Mouse (Mus musculus): ENCODE results near the gene Sec61b. TPM values are rescaled to one million over a fixed set of nuclear protein-coding genes. Genes with fewer than 3 reads are reported as not detected.

Gene Sec61b
- polyA plus RNA-seq, 1 experiment = 163 TPM

GRCm38 (mm10) chr4:47504841-47505517 is 30.5 kb downstream of the Sec61b start:
- H3K9ac ChIP-seq (ENCODE audit: low read depth, poor library complexity, severe bottlenecking) = no peak overlapping the region

DNA sequence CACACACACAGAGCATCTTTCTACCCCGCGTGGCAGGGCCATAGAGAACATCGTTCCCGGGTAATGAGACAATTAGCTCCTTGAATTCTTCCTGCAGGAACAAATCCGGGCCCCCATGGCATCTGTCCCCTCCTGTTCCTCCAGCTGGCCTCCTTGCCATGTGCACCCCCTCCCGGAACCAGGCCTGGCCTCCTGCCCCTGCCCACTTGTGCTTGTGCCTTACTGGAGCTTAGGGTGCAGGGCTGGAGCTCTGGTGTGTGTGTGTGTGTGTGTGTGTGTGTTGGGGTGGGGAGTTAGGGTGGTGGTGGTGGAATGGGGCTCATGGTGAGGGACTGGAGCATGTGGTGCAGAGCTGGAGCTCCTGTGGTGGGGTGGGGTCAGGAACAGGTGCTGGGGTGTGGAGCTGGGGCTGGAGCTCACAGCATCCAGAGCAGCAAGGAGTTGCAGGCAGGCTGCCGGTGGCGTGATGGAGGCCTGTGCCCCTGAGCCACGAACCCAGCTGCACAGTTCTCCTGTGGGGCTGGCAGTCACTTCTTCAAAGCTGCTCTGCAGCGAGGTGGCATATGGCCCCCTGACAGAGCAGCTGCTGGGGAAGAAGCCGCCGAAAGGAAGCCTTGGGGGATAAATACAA is 44.2 kb downstream of the Sec61b start:
- no peak overlapping the region for H3K9ac ChIP-seq (ENCODE audit: low read depth, poor library complexity, severe bottlenecking)
- H3K4me1 ChIP-seq (ENCODE audit: control insufficient read depth, insufficient read depth, low read length) = no peaks in the 10 kb centered on the region
- H3K4me3 ChIP-seq (ENCODE audit: low read depth, low read length) = no peak overlapping the region
- no peaks in the 10 kb centered on the region for H3K36me3 ChIP-seq (ENCODE audit: control insufficient read depth, insufficient read depth, low read length, poor library complexity, severe bottlenecking)
- TF ChIP-seq EP300 (IDR thresholded peaks at IDR 0.05; ENCODE audit: insufficient read depth, low read depth, low read length) (no peak), CTCF (IDR thresholded peaks at IDR 0.05; ENCODE audit: low read depth, low read length) (no peak), POLR2A (IDR thresholded peaks at IDR 0.05; ENCODE audit: insufficient read depth, low read length) (no peak)
- H3K9me3 ChIP-seq (replicated peaks; ENCODE audit: control insufficient read depth, insufficient read depth, low read length, poor library complexity, severe bottlenecking) = no peaks in the 10 kb centered on the region
- H3K27me3 ChIP-seq (ENCODE audit: control insufficient read depth, insufficient read depth, low read length, poor library complexity, severe bottlenecking) = no peaks in the 10 kb centered on the region
- no peak overlapping the region for H3K27ac ChIP-seq (ENCODE audit: insufficient read depth, low read length)

More at GRCm38 (mm10) chr4:47504841-47505517, 30.5 kb downstream of the Sec61b start:
- no peaks in the 10 kb centered on the region for H3K4me1 ChIP-seq (ENCODE audit: control insufficient read depth, insufficient read depth, low read length)
- H3K36me3 ChIP-seq (ENCODE audit: control insufficient read depth, insufficient read depth, low read length, poor library complexity, severe bottlenecking) = no peaks in the 10 kb centered on the region
- no peak overlapping the region for H3K4me3 ChIP-seq (ENCODE audit: low read depth, low read length)
- H3K9me3 ChIP-seq (replicated peaks; ENCODE audit: control insufficient read depth, insufficient read depth, low read length, poor library complexity, severe bottlenecking) = no peaks in the 10 kb centered on the region
- TF ChIP-seq EP300 (IDR thresholded peaks at IDR 0.05; ENCODE audit: insufficient read depth, low read depth, low read length) (no peak), POLR2A (IDR thresholded peaks at IDR 0.05; ENCODE audit: insufficient read depth, low read length) (no peak), CTCF (IDR thresholded peaks at IDR 0.05; ENCODE audit: low read depth, low read length) (no peak)
- H3K27me3 ChIP-seq (ENCODE audit: control insufficient read depth, insufficient read depth, low read length, poor library complexity, severe bottlenecking) = no peaks in the 10 kb centered on the region
- H3K27ac ChIP-seq (ENCODE audit: insufficient read depth, low read length) = no peak overlapping the region

- H3K9me3 ChIP-seq (replicated peaks; ENCODE audit: control insufficient read depth, insufficient read depth, low read length, poor library complexity, severe bottlenecking) = no peaks in the 10 kb centered on the region
- no peaks in the 10 kb centered on the region for H3K36me3 ChIP-seq (ENCODE audit: control insufficient read depth, insufficient read depth, low read length, poor library complexity, severe bottlenecking)
- no peaks in the 10 kb centered on the region for H3K4me1 ChIP-seq (ENCODE audit: control insufficient read depth, insufficient read depth, low read length)
- no peaks in the 10 kb centered on the region for H3K27me3 ChIP-seq (ENCODE audit: control insufficient read depth, insufficient read depth, low read length, poor library complexity, severe bottlenecking)
- no peak overlapping the region for H3K27ac ChIP-seq (ENCODE audit: insufficient read depth, low read length)
- H3K9ac ChIP-seq (ENCODE audit: low read depth, poor library complexity, severe bottlenecking) = no peak overlapping the region
- TF ChIP-seq CTCF (IDR thresholded peaks at IDR 0.05; ENCODE audit: low read depth, low read length) (no peak), EP300 (IDR thresholded peaks at IDR 0.05; ENCODE audit: insufficient read depth, low read depth, low read length) (no peak), POLR2A (IDR thresholded peaks at IDR 0.05; ENCODE audit: insufficient read depth, low read length) (no peak)
- no peak overlapping the region for H3K4me3 ChIP-seq (ENCODE audit: low read depth, low read length)
Observed at GRCm38 (mm10) chr4:47520076-47520475, 45.6 kb downstream of the Sec61b start.

- Histone ChIP-seq H3K9ac (ENCODE audit: low read depth, poor library complexity, severe bottlenecking) (no peak overlapping the region), H3K36me3 (ENCODE audit: control insufficient read depth, insufficient read depth, low read length, poor library complexity, severe bottlenecking) (no peaks in the 10 kb centered on the region), H3K9me3 (replicated peaks; ENCODE audit: control insufficient read depth, insufficient read depth, low read length, poor library complexity, severe bottlenecking) (no peaks in the 10 kb centered on the region), H3K4me1 (ENCODE audit: control insufficient read depth, insufficient read depth, low read length) (no peaks in the 10 kb centered on the region), H3K27me3 (ENCODE audit: control insufficient read depth, insufficient read depth, low read length, poor library complexity, severe bottlenecking) (no peaks in the 10 kb centered on the region), H3K4me3 (ENCODE audit: low read depth, low read length) (no peak overlapping the region), H3K27ac (ENCODE audit: insufficient read depth, low read length) (no peak overlapping the region)
- TF ChIP-seq POLR2A (IDR thresholded peaks at IDR 0.05; ENCODE audit: insufficient read depth, low read length) = no peak
- TF ChIP-seq CTCF (IDR thresholded peaks at IDR 0.05; ENCODE audit: low read depth, low read length) = no peak
- TF ChIP-seq EP300 (IDR thresholded peaks at IDR 0.05; ENCODE audit: insufficient read depth, low read depth, low read length) = no peak
Observed at GRCm38 (mm10) chr4:47521884-47522605, 47.6 kb downstream of the Sec61b start.

DNA sequence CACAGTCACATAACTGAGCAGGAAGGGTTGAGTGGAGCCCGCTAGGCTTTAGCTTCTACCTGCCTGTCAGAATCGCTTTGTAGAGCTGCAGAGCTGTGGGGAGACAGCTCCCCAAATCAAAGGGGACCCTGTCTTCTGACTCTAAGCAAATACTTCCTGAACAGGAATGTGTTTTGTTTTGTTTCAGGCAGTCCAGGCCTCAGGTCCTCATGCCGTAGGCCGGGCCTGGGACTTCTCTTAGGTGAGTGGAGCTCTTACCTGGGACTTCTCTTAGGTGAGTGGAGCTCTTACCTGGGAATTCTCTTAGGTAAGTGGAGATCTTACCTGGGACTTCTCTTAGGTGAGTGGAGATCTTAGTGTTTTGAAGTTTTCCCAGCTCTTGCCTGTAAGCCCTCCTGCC is 55.4 kb downstream of the Sec61b start:
- H3K4me1 ChIP-seq (ENCODE audit: control insufficient read depth, insufficient read depth, low read length) = no peaks in the 10 kb centered on the region
- no peak overlapping the region for H3K9ac ChIP-seq (ENCODE audit: low read depth, poor library complexity, severe bottlenecking)
- H3K4me3 ChIP-seq (ENCODE audit: low read depth, low read length) = no peak overlapping the region
- no peaks in the 10 kb centered on the region for H3K36me3 ChIP-seq (ENCODE audit: control insufficient read depth, insufficient read depth, low read length, poor library complexity, severe bottlenecking)
- TF ChIP-seq CTCF (IDR thresholded peaks at IDR 0.05; ENCODE audit: low read depth, low read length) = no peak
- TF ChIP-seq EP300 (IDR thresholded peaks at IDR 0.05; ENCODE audit: insufficient read depth, low read depth, low read length) = no peak
- no peak for TF ChIP-seq POLR2A (IDR thresholded peaks at IDR 0.05; ENCODE audit: insufficient read depth, low read length)
- H3K27me3 ChIP-seq (ENCODE audit: control insufficient read depth, insufficient read depth, low read length, poor library complexity, severe bottlenecking) = no peaks in the 10 kb centered on the region
- H3K9me3 ChIP-seq (replicated peaks; ENCODE audit: control insufficient read depth, insufficient read depth, low read length, poor library complexity, severe bottlenecking) = no peaks in the 10 kb centered on the region
- no peak overlapping the region for H3K27ac ChIP-seq (ENCODE audit: insufficient read depth, low read length)

Other genes with a start within 250 kb of the Sec61b start
- gene Tgfbr1, start 121.4 kb upstream of the Sec61b start, polyA plus RNA-seq (2011; ENCODE audit: insufficient read depth, insufficient read length, low read depth, missing spikeins) = 19.5 and 20.7 TPM in 2 replicates
- 13.2 and 14.1 TPM in 2 replicates for gene Alg2, start 325 bp upstream of the Sec61b start, polyA plus RNA-seq (2011; ENCODE audit: insufficient read depth, insufficient read length, low read depth, missing spikeins)

All from ES-Bruce4 (cell line).